Mouse (Mus musculus) heart, postnatal 0 days (tissue): ENCODE measurements around the gene Gm21293. TPM values are rescaled to one million over a fixed set of nuclear protein-coding genes. Genes with fewer than 3 reads are reported as not detected.
"Not testable (repeated sequence)": the region's sequence is repeated elsewhere in the genome, so short reads cannot be mapped to it uniquely, and the experiment has no call there.

Experiments
- ATAC-seq: fragments of 200-750 bp; cut with Nextera tagmentation; 2 replicates; pipeline ENCODE4 v1.8.0; 2017; ENCODE audit warnings: low read depth, moderate number of reproducible peaks, moderate library complexity; ENCODE audit not compliant: insufficient read depth
- DNase-seq: peaks from one replicate; pipeline ENCODE4 v3.0.0-alpha.2; 2016; ENCODE audit warnings: low spot score
- H3K27ac ChIP-seq: fragments of 300-500 bp; sonication (generic); 2 replicates; pipeline ENCODE4 v1.5.1; 2014; ENCODE audit warnings: low read depth, mild to moderate bottlenecking
- H3K27me3 ChIP-seq: fragments of 300-500 bp; sonication (generic); 2 replicates; pipeline ENCODE4 v1.6.1; 2014; ENCODE audit warnings: low read length, mixed read lengths; ENCODE audit not compliant: control insufficient read depth, insufficient read depth
- H3K36me3 ChIP-seq: fragments of 300-500 bp; sonication (generic); replicated peaks from 2 replicates; pipeline ENCODE4 v1.6.1; 2014; ENCODE audit warnings: low read length, mixed read lengths; ENCODE audit not compliant: control insufficient read depth, insufficient read depth
- H3K4me1 ChIP-seq: fragments of 300-500 bp; sonication (generic); 2 replicates; pipeline ENCODE4 v1.6.1; 2014; ENCODE audit warnings: antibody characterized with exemption; ENCODE audit not compliant: control insufficient read depth, insufficient read depth
- H3K4me2 ChIP-seq: fragments of 300-500 bp; sonication (generic); 2 replicates; pipeline ENCODE4 v1.6.1; 2014; ENCODE audit warnings: low read depth, mild to moderate bottlenecking, low read length, moderate library complexity
- H3K4me3 ChIP-seq: fragments of 300-500 bp; sonication (generic); 2 replicates; pipeline ENCODE4 v1.5.1; 2014; ENCODE audit warnings: low read depth, low read length
- H3K9ac ChIP-seq: fragments of 300-500 bp; sonication (generic); replicated peaks from 2 replicates; pipeline ENCODE4 v1.6.1; 2014; ENCODE audit warnings: low read depth, low read length, mixed read lengths
- H3K9me3 ChIP-seq: fragments of 300-500 bp; sonication (generic); replicated peaks from 2 replicates; pipeline ENCODE4 v1.6.1; 2016; ENCODE audit warnings: low read length; ENCODE audit not compliant: control insufficient read depth
- WGBS: fragments of 180-500 bp; shearing (Covaris S2); extraction: QIAGEN DNeasy Blood & Tissue Kit; methylation state at CpG from one replicate; pipeline ENCODE4 v1.1.7; 2014; 5-methylcytosine and 5-hydroxymethylcytosine counted together
- polyA plus RNA-seq: library from polyadenylated mRNA; unstranded; fragments of >200 nt; fragmentation: Nextera tagmentation; extraction: Ambion mirVana; gene quantifications from 2 replicates; pipeline ENCODE4 v1.2.1, GENCODE M21; 2015
- total RNA-seq: library from RNA; depleted of rRNA; stranded (reverse); fragments of >200 nt; gene quantifications from 2 replicates; pipeline ENCODE4 v1.2.3, GENCODE M21; 2014; ENCODE audit warnings: low replicate concordance; rRNA removed

Gm21293 gene
- total and polyA plus RNA-seq, 2 experiments from 2014 or later: not detected

DNA sequence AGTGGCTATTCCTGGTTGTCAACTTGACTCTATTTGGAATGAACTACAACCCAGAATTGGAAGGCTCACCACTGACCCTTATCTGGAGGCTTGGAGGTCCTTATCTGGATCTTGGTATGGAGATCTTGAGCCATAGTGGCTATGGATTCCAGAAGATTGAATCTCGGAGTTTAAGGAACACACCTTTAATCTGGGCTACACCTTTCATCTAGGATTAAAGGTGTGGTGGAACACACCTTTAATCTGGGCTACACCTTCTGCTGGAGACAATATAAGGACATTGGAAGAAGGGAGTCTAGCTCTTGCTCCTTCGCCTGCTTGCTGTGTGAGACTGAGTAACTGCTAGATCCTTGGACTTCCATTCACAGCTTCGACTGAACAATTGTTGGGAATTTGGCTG lies 51.0 kb downstream of the Gm21293 start, which contains the start of gene Gm4340:
TSS of gene Gm4340 (plus strand) at position 301 of the 400 bp plus-strand sequence.
- H3K9me3 ChIP-seq, H3K36me3 ChIP-seq, H3K9ac ChIP-seq, H3K4me2 ChIP-seq, DNase-seq, H3K4me3 ChIP-seq, H3K27me3 ChIP-seq, ATAC-seq, H3K27ac ChIP-seq, H3K4me1 ChIP-seq: not testable (repeated sequence)
- no CpG with 5 or more reads among the region's 3 CpGs for WGBS

Other genes starting within 250 kb of the Gm21293 start
- not detected in 2 replicates for gene Gm6763, start 8.5 kb downstream of the Gm21293 start, total RNA-seq
- not detected in 2 replicates for gene Gm6763, start 8.5 kb downstream of the Gm21293 start, polyA plus RNA-seq
- gene Gm8764, start 17.0 kb downstream of the Gm21293 start, total RNA-seq: not detected in 2 replicates
- gene Gm8764, start 17.0 kb downstream of the Gm21293 start, polyA plus RNA-seq: not detected in 2 replicates
- not detected in 2 replicates for gene Gm21304, start 25.5 kb downstream of the Gm21293 start, total RNA-seq
- not detected in 2 replicates for gene Gm21304, start 25.5 kb downstream of the Gm21293 start, polyA plus RNA-seq
- not detected in 2 replicates for gene Gm21312, start 34.0 kb downstream of the Gm21293 start, total RNA-seq
- not detected in 2 replicates for gene Gm21312, start 34.0 kb downstream of the Gm21293 start, polyA plus RNA-seq
- gene Gm20765, start 42.5 kb downstream of the Gm21293 start, total RNA-seq: not detected in 2 replicates
- gene Gm20765, start 42.5 kb downstream of the Gm21293 start, polyA plus RNA-seq: not detected in 2 replicates
- not detected in 2 replicates for gene Gm4340, start 51.1 kb downstream of the Gm21293 start, total RNA-seq
- not detected in 2 replicates for gene Gm4340, start 51.1 kb downstream of the Gm21293 start, polyA plus RNA-seq